Mouse (Mus musculus) CH12.LX (cell line): ENCODE measurements around the gene Dop1a. TPM values are rescaled to one million over a fixed set of nuclear protein-coding genes. Genes with fewer than 3 reads are reported as not detected.

Experiments
- DNase-seq: peaks from one replicate; pipeline ENCODE4 v3.0.0-alpha.2; 2013; ENCODE audit errors: extremely low read depth
- H3K27ac ChIP-seq: 2 replicates; pipeline ENCODE4 v1.5.1; 2012; ENCODE audit warnings: low read depth, mild to moderate bottlenecking, control low read depth, moderate library complexity; ENCODE audit not compliant: insufficient read depth
- H3K27me3 ChIP-seq: replicated peaks from 2 replicates; pipeline ENCODE3; 2012; ENCODE audit warnings: inconsistent platforms
- H3K36me3 ChIP-seq, 2 experiments: replicated peaks in 1 of 2; 2 replicates each; pipeline versions ENCODE3 to v1.6.1; 2012; ENCODE audit warnings: inconsistent platforms in 1 of 2, low read length in 1 of 2, mild to moderate bottlenecking in 1 of 2, mixed read lengths in 1 of 2, moderate library complexity in 1 of 2; ENCODE audit not compliant: control insufficient read depth in 1 of 2, insufficient read depth in 1 of 2
- H3K4me1 ChIP-seq, 2 experiments: 2 replicates each; pipeline ENCODE4 v1.6.1; 2012; ENCODE audit warnings: inconsistent platforms in 1 of 2, moderate library complexity in 1 of 2; ENCODE audit not compliant: insufficient read depth in 2 of 2, control insufficient read depth in 1 of 2
- H3K4me2 ChIP-seq: 2 replicates; pipeline ENCODE4 v1.6.1; 2012; ENCODE audit warnings: low read depth, mild to moderate bottlenecking, control low read depth; ENCODE audit not compliant: poor library complexity, insufficient read depth, severe bottlenecking
- H3K4me3 ChIP-seq, 3 experiments: fragments of 150-350 bp in 1 of 3; sonication (generic) in 1 of 3; replicated peaks in 1 of 3; 2 replicates each; pipeline versions ENCODE3 to v1.5.1; 2011 to 2012; ENCODE audit warnings: low read depth in 2 of 3, low read length in 2 of 3, mild to moderate bottlenecking in 2 of 3, moderate library complexity in 2 of 3, control low read depth in 1 of 3, improper control_type of control experiment in 1 of 3, inconsistent platforms in 1 of 3, mixed read lengths in 1 of 3; ENCODE audit not compliant: poor library complexity in 1 of 3
- H3K79me2 ChIP-seq: replicated peaks from 2 replicates; pipeline ENCODE4 v1.6.1; 2012; ENCODE audit warnings: mild to moderate bottlenecking, moderate library complexity; ENCODE audit not compliant: control insufficient read depth, poor library complexity, insufficient read depth, severe bottlenecking; ENCODE audit errors: extremely low read depth
- H3K9ac ChIP-seq: 2 replicates; pipeline ENCODE4 v1.6.1; 2012; ENCODE audit warnings: low read depth, mild to moderate bottlenecking, control low read depth, moderate library complexity; ENCODE audit not compliant: insufficient read depth
- H3K9me3 ChIP-seq: replicated peaks from 2 replicates; pipeline ENCODE3; 2012; ENCODE audit warnings: low read length, inconsistent platforms, mixed read lengths
- BHLHE40 ChIP-seq: IDR thresholded peaks from 2 replicates; pipeline ENCODE4 v1.6.1; 2011; ENCODE audit warnings: mild to moderate bottlenecking, low read depth, low read length, improper control_type of control experiment
- CHD1 ChIP-seq: IDR thresholded peaks from 2 replicates; pipeline ENCODE4 v1.6.1; 2012; ENCODE audit warnings: low read depth, low read length, improper control_type of control experiment, inconsistent platforms
- CTCF ChIP-seq, 2 experiments: IDR thresholded peaks in 1 of 2; conservative IDR thresholded peaks in 1 of 2; 2 replicates each; pipeline ENCODE4 v1.5.1; 2011 to 2012; ENCODE audit warnings: low read depth in 2 of 2, low read length in 2 of 2, improper control_type of control experiment in 1 of 2, inconsistent platforms in 1 of 2, mild to moderate bottlenecking in 1 of 2, moderate library complexity in 1 of 2
- ELF1 ChIP-seq: IDR thresholded peaks from 2 replicates; pipeline ENCODE4 v1.6.1; 2014; ENCODE audit warnings: low read depth, mild to moderate bottlenecking, inconsistent platforms, low read length, improper control_type of control experiment
- ETS1 ChIP-seq: conservative IDR thresholded peaks from 2 replicates; pipeline ENCODE4 v1.6.1; 2012; ENCODE audit warnings: low read depth, mild to moderate bottlenecking, inconsistent platforms, low read length, improper control_type of control experiment, moderate library complexity
- JUND ChIP-seq: conservative IDR thresholded peaks from 2 replicates; pipeline ENCODE4 v1.6.1; 2011; ENCODE audit warnings: low read depth, low read length, improper control_type of control experiment
- MAX ChIP-seq: IDR thresholded peaks from 2 replicates; pipeline ENCODE4 v1.6.1; 2011; ENCODE audit warnings: low read length, improper control_type of control experiment
- MAZ ChIP-seq: IDR thresholded peaks from 2 replicates; pipeline ENCODE4 v1.6.1; 2012; ENCODE audit warnings: low read depth, mild to moderate bottlenecking, inconsistent platforms, low read length, improper control_type of control experiment, moderate library complexity
- MEF2A ChIP-seq: IDR thresholded peaks from 2 replicates; pipeline ENCODE4 v1.6.1; 2014; ENCODE audit warnings: low read depth, mild to moderate bottlenecking, inconsistent platforms, low read length, improper control_type of control experiment, borderline replicate concordance
- NELFE ChIP-seq: IDR thresholded peaks from 2 replicates; pipeline ENCODE4 v1.6.1; 2011; ENCODE audit warnings: low read depth, low read length, improper control_type of control experiment
- PAX5 ChIP-seq: IDR thresholded peaks from 2 replicates; pipeline ENCODE4 v1.6.1; 2012; ENCODE audit warnings: low read length, inconsistent platforms, mixed read lengths
- POLR2A ChIP-seq: IDR thresholded peaks from 2 replicates; pipeline ENCODE4 v1.6.1; 2011; ENCODE audit warnings: low read depth, mild to moderate bottlenecking, improper control_type of control experiment, low read length
- RCOR1 ChIP-seq: conservative IDR thresholded peaks from 2 replicates; pipeline ENCODE4 v1.6.1; 2012; ENCODE audit warnings: low read depth, mild to moderate bottlenecking, inconsistent platforms, low read length, improper control_type of control experiment
- SIN3A ChIP-seq: IDR thresholded peaks from 2 replicates; pipeline ENCODE4 v1.6.1; 2012; ENCODE audit warnings: low read length, improper control_type of control experiment, inconsistent platforms
- TBP ChIP-seq: conservative IDR thresholded peaks from 2 replicates; pipeline ENCODE4 v1.6.1; 2011; ENCODE audit warnings: low read depth, low read length, improper control_type of control experiment
- TCF12 ChIP-seq: IDR thresholded peaks from 2 replicates; pipeline ENCODE4 v1.6.1; 2014; ENCODE audit warnings: low read depth, mild to moderate bottlenecking, inconsistent platforms, low read length, improper control_type of control experiment
- ZMIZ1 ChIP-seq: IDR thresholded peaks from 2 replicates; pipeline ENCODE4 v1.6.1; 2012; ENCODE audit warnings: low read depth, mild to moderate bottlenecking, inconsistent platforms, low read length, improper control_type of control experiment
- dilution Hi-C: fragments of 300-500 bp; cut with MboI; formaldehyde crosslinking; loops from 2 replicates; pipeline ENCODE4 v1.14.3; 2020; ENCODE audit warnings: low sequenced_read_pairs; ENCODE audit not compliant: extremely low pct_unique_long_range_greater_than_20kb, extremely low pct_ligation_motif_present
- in situ Hi-C: fragments of 300-500 bp; cut with MboI; formaldehyde crosslinking; loops from 3 replicates; pipeline ENCODE4 v1.14.3; 2019; ENCODE audit warnings: low sequenced_read_pairs, low pct_ligation_motif_present, low pct_unique_long_range_greater_than_20kb, mixed read lengths
- polyA plus RNA-seq: library from polyadenylated mRNA; unstranded; fragments of >175 nt; gene quantifications from 2 replicates; pipeline ENCODE4 v1.2.1, GENCODE M21; 2012; ENCODE audit warnings: low read depth; ENCODE audit not compliant: insufficient read length
- total RNA-seq, 2 experiments: library from RNA; depleted of rRNA; stranded (reverse); fragments of 300-350 nt in 1 of 2; fragments of >200 nt in 1 of 2; gene quantifications; 2 replicates each; pipeline ENCODE4 v1.2.3; 2012 to 2014

The Dop1a gene
- total and polyA plus RNA-seq, 3 experiments = 15.0 to 19.0 (median 16.1) TPM

- Histone ChIP-seq H3K36me3 (peaks cover 0 to 4% of the 10 kb centered on the region in 2 experiments), H3K9me3 (no peaks in the 10 kb centered on the region), H3K79me2 (peaks cover 9% of the 10 kb centered on the region), H3K4me3 (no peak overlapping the region), H3K4me1 (peaks cover 0 to 5% of the 10 kb centered on the region in 2 experiments; a peak in 1 of 4 replicates), H3K9ac (no peak overlapping the region), H3K27me3 (no peaks in the 10 kb centered on the region), H3K27ac (no peak overlapping the region), H3K4me2 (no peak overlapping the region)
- dilution Hi-C loops = no loop called here
- in situ Hi-C loops = no loop called here
- no peak for TF ChIP-seq MEF2A
- TF ChIP-seq CHD1 = no peak
- TF ChIP-seq TBP = no peak
- TF ChIP-seq NELFE = no peak
- no peak for TF ChIP-seq BHLHE40
- no peak for TF ChIP-seq POLR2A
- no peak for TF ChIP-seq RCOR1
- no peak for DNase-seq
Measured at GRCm38 (mm10) chr9:86478414-86479093, 11.6 kb downstream of the Dop1a start.

GRCm38 (mm10) chr9:86482236-86482635, 15.3 kb downstream of the Dop1a start:
- TF ChIP-seq NELFE (no peak), MAX (no peak)
- Histone ChIP-seq H3K27ac (no peak overlapping the region), H3K4me3 (no peak overlapping the region), H3K4me1 (no peaks in the 10 kb centered on the region), H3K27me3 (no peaks in the 10 kb centered on the region), H3K9ac (no peak overlapping the region), H3K4me2 (no peak overlapping the region), H3K36me3 (peaks cover 0 to 9% of the 10 kb centered on the region in 2 experiments), H3K79me2 (peaks cover 5% of the 10 kb centered on the region), H3K9me3 (no peaks in the 10 kb centered on the region)
- in situ Hi-C loops = no loop called here
- dilution Hi-C loops = no loop called here
- DNase-seq = no peak

DNA sequence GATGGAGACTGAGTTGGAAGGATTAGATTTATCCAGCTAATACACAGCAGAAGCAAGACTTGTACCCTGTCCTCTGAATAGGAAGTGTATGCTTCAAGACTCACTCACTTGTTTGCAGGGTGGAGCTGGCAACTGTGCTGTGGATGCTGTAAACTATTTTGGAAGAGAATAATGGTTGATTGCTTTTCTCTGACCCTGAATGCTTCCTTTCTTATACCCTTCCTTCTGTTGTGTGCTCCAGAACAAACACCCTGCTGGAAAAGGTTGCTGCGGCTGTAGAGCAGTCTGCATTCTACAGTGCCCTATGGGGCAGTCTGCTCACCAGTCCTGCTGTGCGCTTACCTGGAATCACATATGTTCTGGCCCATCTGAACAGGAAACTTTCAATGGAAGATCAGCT, 24.8 kb downstream of the Dop1a start:
- Histone ChIP-seq H3K4me1 (no peaks in the 10 kb centered on the region), H3K9ac (no peak overlapping the region), H3K79me2 (no peaks in the 10 kb centered on the region), H3K4me2 (no peak overlapping the region), H3K36me3 (peaks cover 17 to 61% of the 10 kb centered on the region in 2 experiments), H3K27me3 (no peaks in the 10 kb centered on the region), H3K27ac (no peak overlapping the region), H3K4me3 (no peak overlapping the region), H3K9me3 (no peaks in the 10 kb centered on the region)
- no peak for DNase-seq
- in situ Hi-C loops = no loop called here
- dilution Hi-C loops = no loop called here
- TF ChIP-seq JUND (no peak), BHLHE40 (no peak), CTCF (conservative IDR thresholded peaks at IDR 0.05 in 1 of 2, IDR thresholded peaks at IDR 0.05 in 1 of 2; ENCODE audit: low read depth in 2 of 2, low read length in 2 of 2) (no peak), ZMIZ1 (no peak), SIN3A (no peak), ELF1 (no peak), ETS1 (no peak), MAZ (no peak), MAX (no peak), PAX5 (no peak), NELFE (no peak), TCF12 (no peak)
